Mouse (Mus musculus): ENCODE results near the gene Bloc1s5.

- no peak for TF ChIP-seq GATA1 (IDR thresholded peaks at IDR 0.05; ENCODE audit: low read length)
- no peak for TF ChIP-seq TAL1 (IDR thresholded peaks at IDR 0.05; ENCODE audit: low read length)
These were observed at the start of gene Bloc1s5 for GRCm38 (mm10) chr13:38634800-38635269.

Measured in erythroblast, embryonic 14.5 days (primary cell).